Mouse (Mus musculus) embryo, embryonic 10.5 days (tissue): ENCODE measurements at regions not wholly inside any gene's neighbourhood (a gene's known extent, or its start where the extent isn't known, plus 50 kb on each side); places are given as distances from the start of the nearest gene placed in this dataset.

ENCODE experiments used
- DNase-seq: peaks from one replicate; pipeline ENCODE4 v3.0.0-alpha.2; 2015; ENCODE audit warnings: low spot score

DNA sequence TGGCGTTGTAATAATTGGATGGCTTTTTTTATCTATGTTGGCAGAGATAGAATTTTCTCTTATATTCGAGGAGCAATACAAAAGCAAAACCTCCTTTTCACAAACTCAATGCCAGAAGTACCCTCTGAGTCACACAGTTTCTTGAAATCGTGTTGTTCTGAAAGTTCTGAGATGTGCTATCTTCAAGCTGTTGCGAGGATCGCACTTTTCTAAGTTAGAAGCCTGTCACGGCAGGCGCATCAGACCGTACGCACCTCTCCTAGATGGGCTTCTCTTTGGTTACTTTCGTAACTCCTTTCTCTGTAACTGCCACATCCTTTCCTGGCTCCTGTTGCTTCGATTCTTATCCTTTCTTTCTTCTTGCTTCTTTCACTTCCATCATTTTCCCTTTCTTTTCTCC, 271.2 kb upstream of the Arrdc3 start:
- DNase-seq = no peak

GRCm38 (mm10) chr13:80613167-80613883, 269.9 kb upstream of the Arrdc3 start:
- DNase-seq = no peak

- DNase-seq = peak; percentile 63
These were observed 269.3 kb upstream of the Arrdc3 start for GRCm38 (mm10) chr13:80613884-80614247.

- DNase-seq = no peak
These were observed 268.2 kb upstream of the Arrdc3 start for GRCm38 (mm10) chr13:80614971-80615370.

GRCm38 (mm10) chr13:80623005-80623404, 260.2 kb upstream of the Arrdc3 start:
- DNase-seq = peak; percentile 79

DNA sequence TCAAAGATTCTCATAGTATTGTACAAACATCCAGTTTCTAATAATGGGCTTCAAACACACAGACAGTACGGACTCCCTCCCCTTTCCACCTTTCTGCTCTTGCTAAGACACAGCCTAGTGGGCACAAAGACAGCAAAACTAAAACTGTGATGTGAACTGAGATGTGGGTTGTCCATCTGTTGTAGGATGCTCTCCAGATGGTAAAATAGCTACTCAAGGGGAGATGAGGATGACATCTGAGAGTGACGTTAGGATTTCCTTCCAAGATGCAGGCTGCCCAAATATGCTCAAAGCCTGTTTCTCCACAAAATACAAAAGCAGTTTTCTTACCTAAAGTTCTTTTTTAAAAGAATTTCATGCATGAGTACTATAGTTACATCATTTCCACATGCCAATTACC, 241.8 kb upstream of the Arrdc3 start:
- no peak for DNase-seq

- DNase-seq = peak; percentile 78
These were observed 235.6 kb upstream of the Arrdc3 start for GRCm38 (mm10) chr13:80647578-80647977.

GRCm38 (mm10) chr13:80652967-80653539, 230.1 kb upstream of the Arrdc3 start:
- no peak for DNase-seq

- DNase-seq = peak; percentile 19
These were observed 216.9 kb upstream of the Arrdc3 start for GRCm38 (mm10) chr13:80666186-80666713.

DNA sequence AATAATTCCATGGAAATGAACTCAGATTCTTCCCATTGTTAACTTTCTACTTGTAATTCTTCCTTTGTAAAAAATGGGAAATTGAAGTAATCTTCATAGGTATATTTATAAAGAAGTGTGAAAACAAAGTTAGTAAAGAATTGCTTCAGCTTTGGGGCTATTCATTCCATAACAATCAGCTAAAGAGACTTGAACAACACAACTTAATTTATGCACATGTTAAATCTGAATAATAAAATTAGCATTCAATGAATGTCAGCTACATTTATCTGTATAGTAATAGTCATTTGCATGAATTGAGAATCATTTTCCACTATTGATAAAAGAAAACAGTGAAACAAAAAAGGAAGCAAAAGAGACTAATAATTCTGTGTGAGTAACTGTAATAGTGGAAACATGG, 193.3 kb upstream of the Arrdc3 start:
- DNase-seq = no peak

DNA sequence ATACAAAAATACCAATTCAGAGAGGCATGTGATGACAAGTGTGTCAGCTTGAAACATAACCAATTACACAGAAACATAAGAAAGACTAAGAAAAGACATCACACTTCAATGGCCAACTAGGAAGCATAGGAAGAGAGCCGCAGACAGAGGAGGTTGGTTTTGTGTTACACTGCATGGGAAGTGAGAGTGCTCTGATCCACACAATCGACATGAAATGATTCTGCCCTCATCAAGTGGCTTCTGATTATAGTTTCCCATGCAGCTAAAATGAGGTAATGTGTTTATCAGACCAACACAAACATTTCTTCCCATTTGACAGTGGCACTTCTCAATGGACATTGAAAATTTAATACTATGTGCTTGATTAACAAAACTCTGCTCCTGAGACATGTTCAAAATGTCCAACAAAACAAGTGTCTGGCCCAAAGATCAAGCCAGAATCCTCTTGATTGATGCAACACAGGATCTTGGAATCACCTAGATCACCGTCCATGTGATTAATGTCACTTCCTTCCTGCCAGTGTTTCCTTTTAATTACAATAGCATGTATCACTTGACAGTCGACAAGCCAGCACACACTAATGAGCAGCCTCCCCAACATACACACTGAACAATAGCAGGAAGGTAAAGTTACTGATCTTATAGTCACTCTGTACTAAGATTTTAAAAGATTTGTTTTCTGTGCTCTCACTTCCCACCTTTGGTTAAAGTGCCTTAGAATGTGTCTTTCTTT, 192.4 kb upstream of the Arrdc3 start:
- no peak for DNase-seq

DNA sequence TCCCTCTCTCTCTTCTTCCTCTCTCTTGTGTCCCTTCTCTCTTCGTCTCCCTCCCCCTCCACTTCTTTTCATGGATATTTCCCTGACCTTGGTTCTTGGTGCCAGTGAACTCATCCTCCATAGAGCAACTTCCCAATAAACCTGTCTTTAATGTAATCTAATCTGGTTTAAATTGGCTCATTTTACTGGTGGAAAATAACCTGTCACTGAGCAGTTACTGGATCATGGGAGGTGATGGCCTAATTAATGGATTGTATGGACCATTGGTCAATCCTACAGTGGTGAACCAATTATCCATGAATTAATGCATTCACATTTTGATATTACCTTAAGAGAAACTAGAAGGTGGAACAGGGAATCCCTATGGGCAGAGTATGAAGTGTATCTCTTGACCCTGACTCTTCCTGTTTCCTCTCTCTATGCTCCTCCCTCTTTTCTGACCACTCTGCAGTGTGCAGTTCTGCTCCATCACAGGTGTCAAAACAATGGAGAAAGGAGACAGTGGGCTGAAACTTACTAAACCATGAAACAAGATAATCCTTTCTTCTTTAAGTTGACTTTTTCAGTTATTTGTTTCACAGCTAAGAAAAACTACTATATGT, 187.5 kb upstream of the Arrdc3 start:
- DNase-seq = no peak

- DNase-seq = peak; percentile 18
These were observed 173.5 kb upstream of the Arrdc3 start for GRCm38 (mm10) chr13:80709531-80710306.

DNA sequence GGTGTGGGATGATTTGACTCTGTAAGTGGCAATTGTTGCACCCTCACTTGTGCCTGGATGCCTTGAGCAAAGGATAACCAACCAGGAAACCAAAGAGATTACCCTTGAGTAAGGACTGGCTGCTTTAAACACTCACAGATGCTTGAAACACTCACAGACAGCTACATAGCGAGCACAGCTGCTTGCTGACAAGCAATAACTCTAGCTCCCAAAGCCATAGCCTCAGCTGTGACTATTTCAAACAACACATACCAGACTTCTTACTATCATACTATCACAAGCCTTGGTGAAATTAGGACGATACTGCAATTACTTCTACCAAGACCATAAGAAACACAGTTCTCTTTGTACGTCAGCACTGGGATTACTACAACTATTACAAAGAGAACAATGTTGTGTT, 163.9 kb upstream of the Arrdc3 start:
- no peak for DNase-seq

DNA sequence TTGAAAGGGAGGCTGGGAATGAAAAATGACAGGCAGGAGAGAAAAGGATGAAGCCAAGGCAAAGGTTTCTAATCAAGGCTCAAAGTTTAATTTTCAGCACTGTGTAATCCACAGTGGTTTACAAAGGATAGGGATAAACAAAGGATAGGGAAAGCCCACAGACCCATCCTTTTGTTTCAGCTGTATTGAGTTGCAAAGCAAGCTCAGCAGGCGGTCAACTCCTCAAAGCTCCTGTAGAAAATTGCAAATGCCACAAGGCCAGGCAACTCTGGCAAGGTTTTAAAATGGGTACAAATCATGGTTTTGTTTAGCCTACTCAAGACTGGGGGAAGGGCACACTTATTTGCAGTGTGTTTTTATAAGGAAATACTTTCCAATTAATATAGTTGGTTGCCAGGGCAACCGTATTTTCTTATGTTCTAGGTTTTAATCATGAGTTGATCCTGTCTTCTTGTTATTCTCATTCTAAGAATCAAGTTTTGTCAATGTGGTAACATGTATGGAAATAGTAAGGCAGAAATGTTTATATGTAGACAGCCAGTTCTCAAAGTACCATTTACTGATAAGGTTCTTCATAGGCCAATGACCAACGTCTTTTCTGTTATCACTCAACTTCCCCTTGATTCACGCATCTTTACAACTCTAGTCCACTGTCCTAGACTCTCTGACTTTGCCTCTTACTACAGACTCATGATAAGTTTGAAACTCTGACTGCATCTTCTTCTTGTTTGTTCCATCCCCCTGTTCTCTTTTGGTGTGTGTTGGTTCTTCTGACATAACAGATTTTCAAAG, 159.8 kb upstream of the Arrdc3 start:
- DNase-seq = peak; percentile 14

GRCm38 (mm10) chr13:80729202-80729601, 154.0 kb upstream of the Arrdc3 start:
- no peak for DNase-seq

DNA sequence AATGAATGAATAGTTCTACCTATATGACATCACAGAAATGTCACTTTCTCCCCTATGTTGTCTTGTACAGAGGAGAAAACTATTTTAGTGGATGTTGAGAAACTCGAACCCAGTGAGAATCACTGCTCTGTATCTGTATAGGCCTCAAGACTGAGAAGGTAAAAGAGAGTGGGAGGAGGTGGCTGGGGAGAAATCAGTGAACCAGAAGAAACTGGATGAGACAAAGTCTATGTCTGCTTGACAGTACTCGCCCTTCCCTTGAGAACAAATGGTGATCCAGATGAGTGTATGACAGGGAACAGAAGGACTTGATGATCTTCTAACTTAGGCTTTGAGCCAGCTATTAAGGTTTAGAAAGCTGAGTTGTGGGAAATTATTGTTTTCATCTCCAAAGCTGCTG, 137.2 kb upstream of the Arrdc3 start:
- no peak for DNase-seq

GRCm38 (mm10) chr13:80747022-80747421, 136.2 kb upstream of the Arrdc3 start:
- peak; percentile 78 for DNase-seq
